8 mouse cellular contexts compared by ENCODE assay signal in genomic region chr3:52269514-52270351, GRCm38 (mm10). TPM values are rescaled to one million over a fixed set of nuclear protein-coding genes. Genes with fewer than 3 reads are reported as not detected.
DNase-seq lines count a peak whose midpoint lies in the region; ATAC-seq and TF ChIP-seq lines count a peak whose summit lies in the region.

No protein-coding gene starts in this region.

- no peaks in the 10 kb centered on the region for H3K9me3 ChIP-seq in embryonic facial prominence, embryonic 12.5 days
- no peaks in the 10 kb centered on the region for H3K9me3 ChIP-seq in heart, embryonic 11.5 days (replicated peaks; ENCODE audit: control insufficient read depth, low read length)
- H3K9me3 ChIP-seq in kidney, embryonic 14.5 days (ENCODE audit: control insufficient read depth, low read length) = no peaks in the 10 kb centered on the region
- H3K9me3 ChIP-seq in liver, embryonic 14.5 days (ENCODE audit: control insufficient read depth, low read length) = no peaks in the 10 kb centered on the region
- H3K9me3 ChIP-seq in stomach, embryonic 16.5 days (replicated peaks; ENCODE audit: control insufficient read depth, low read length) = no peaks in the 10 kb centered on the region

- H3K9ac ChIP-seq in embryonic facial prominence, embryonic 12.5 days = peak overlapping the region; percentile 77
- peak overlapping the region; percentile 92 for H3K9ac ChIP-seq in heart, embryonic 11.5 days (ENCODE audit: low read depth, low read length)
- H3K9ac ChIP-seq in kidney, embryonic 14.5 days (ENCODE audit: low read depth, low read length) = peak overlapping the region; percentile 92
- no peak overlapping the region for H3K9ac ChIP-seq in liver, embryonic 14.5 days (replicated peaks)
- H3K9ac ChIP-seq in stomach, embryonic 16.5 days (ENCODE audit: low read length) = peak overlapping the region; percentile 92

- no peak for ATAC-seq in embryonic facial prominence, embryonic 12.5 days (ENCODE audit: insufficient number of reproducible peaks, insufficient read depth, low FRiP score, low TSS enrichment)
- ATAC-seq in heart, embryonic 11.5 days (replicated peaks; ENCODE audit: insufficient number of reproducible peaks, low FRiP score, low TSS enrichment) = peak; percentile 27; the same call in 1 of the 2 replicates
- ATAC-seq in kidney, embryonic 14.5 days (ENCODE audit: low FRiP score, low TSS enrichment) = peak; percentile 50; the same call in 1 of the 2 replicates
- 0 out of 2 replicates have a peak, but pooled peaks have one; percentile 24 for ATAC-seq in liver, embryonic 14.5 days (ENCODE audit: insufficient read depth)
- ATAC-seq in stomach, embryonic 16.5 days (ENCODE audit: insufficient read depth, low FRiP score) = peak; percentile 53; the same call in 1 of the 2 replicates

- H3K4me1 ChIP-seq in embryonic facial prominence, embryonic 12.5 days = peaks cover 11% of the 10 kb centered on the region; the same call in 1 of the 2 replicates
- H3K4me1 ChIP-seq in heart, embryonic 11.5 days (ENCODE audit: control insufficient read depth, insufficient read depth, low read length) = peaks cover 14% of the 10 kb centered on the region
- H3K4me1 ChIP-seq in kidney, embryonic 14.5 days (ENCODE audit: control insufficient read depth, insufficient read depth, low read length) = peaks cover 7% of the 10 kb centered on the region
- H3K4me1 ChIP-seq in liver, embryonic 14.5 days (replicated peaks; ENCODE audit: control insufficient read depth in 2 of 2, insufficient read depth in 2 of 2, low read length in 1 of 2) = peaks cover 6 to 9% of the 10 kb centered on the region in 2 experiments
- H3K4me1 ChIP-seq in stomach, embryonic 16.5 days (ENCODE audit: control insufficient read depth, insufficient read depth, low read length) = peaks cover 13% of the 10 kb centered on the region

- peak; percentile 40 for DNase-seq in layer of hippocampus, adult 11-12 months (ENCODE audit: low spot score)
- DNase-seq in layer of hippocampus, adult 9-10 months (ENCODE audit: low spot score) = no peak
- DNase-seq in liver, embryonic 14.5 days (ENCODE audit: low read depth in 3 of 3, low spot score in 3 of 3) = peak in 2 of 3 experiments; percentile 29 to 31
- peak; percentile 63 to 64 for DNase-seq in natural killer cell, adult 2 months (ENCODE audit: low spot score in 2 of 2)

- H3K27ac ChIP-seq in embryonic facial prominence, embryonic 12.5 days = peak overlapping the region; percentile 47; the same call in 1 of the 2 replicates
- peak overlapping the region; percentile 95; the same call in 1 of the 2 replicates for H3K27ac ChIP-seq in heart, embryonic 11.5 days (ENCODE audit: low read depth, low read length)
- no peak overlapping the region for H3K27ac ChIP-seq in kidney, embryonic 14.5 days (ENCODE audit: low read depth, low read length)
- H3K27ac ChIP-seq in liver, embryonic 14.5 days = no peak overlapping the region
- peak overlapping the region; percentile 94 for H3K27ac ChIP-seq in stomach, embryonic 16.5 days (ENCODE audit: low read length)

- H3K4me2 ChIP-seq in embryonic facial prominence, embryonic 12.5 days (replicated peaks) = peak overlapping the region; percentile 96
- peak overlapping the region; percentile 86 for H3K4me2 ChIP-seq in heart, embryonic 11.5 days
- H3K4me2 ChIP-seq in kidney, embryonic 14.5 days (replicated peaks; ENCODE audit: low read depth, low read length) = peak overlapping the region; percentile 93
- peak overlapping the region; percentile 84 for H3K4me2 ChIP-seq in liver, embryonic 14.5 days (ENCODE audit: low read depth)
- peak overlapping the region; percentile 98 for H3K4me2 ChIP-seq in stomach, embryonic 16.5 days (ENCODE audit: low read depth, low read length)

- peak overlapping the region; percentile 84 for H3K4me3 ChIP-seq in embryonic facial prominence, embryonic 12.5 days
- H3K4me3 ChIP-seq in heart, embryonic 11.5 days (ENCODE audit: low read depth, low read length) = peak overlapping the region; percentile 93
- peak overlapping the region; percentile 91 for H3K4me3 ChIP-seq in kidney, embryonic 14.5 days (ENCODE audit: low read length)
- H3K4me3 ChIP-seq in liver, embryonic 14.5 days (ENCODE audit: insufficient read depth in 1 of 2, low read depth in 2 of 2, low read length in 2 of 2) = peak overlapping the region; percentile 68 to 84
- peak overlapping the region; percentile 87 for H3K4me3 ChIP-seq in stomach, embryonic 16.5 days (replicated peaks; ENCODE audit: low read length)

- peaks cover 29% of the 10 kb centered on the region for H3K27me3 ChIP-seq in embryonic facial prominence, embryonic 12.5 days
- peaks cover 3% of the 10 kb centered on the region; the same call in 1 of the 2 replicates for H3K27me3 ChIP-seq in heart, embryonic 11.5 days (ENCODE audit: control insufficient read depth, insufficient read depth, low read length)
- H3K27me3 ChIP-seq in kidney, embryonic 14.5 days (ENCODE audit: control insufficient read depth, insufficient read depth, low read length) = peaks cover 6% of the 10 kb centered on the region; the same call in 1 of the 2 replicates
- H3K27me3 ChIP-seq in liver, embryonic 14.5 days (ENCODE audit: control insufficient read depth, insufficient read depth, low read length) = peaks cover 26% of the 10 kb centered on the region
- no peaks in the 10 kb centered on the region for H3K27me3 ChIP-seq in stomach, embryonic 16.5 days (ENCODE audit: control insufficient read depth, insufficient read depth, low read length)

- no peak for TF ChIP-seq EP300 in liver, embryonic 14.5 days (IDR thresholded peaks at IDR 0.05; ENCODE audit: low read depth)

- WGBS in embryonic facial prominence, embryonic 12.5 days = under 1% methylated on average over 55 of the region's 55 CpGs
- WGBS in heart, embryonic 11.5 days (ENCODE audit: insufficient replicate concordance) = under 1% methylated on average over 55 of the region's 55 CpGs
- WGBS in kidney, embryonic 14.5 days = under 1% methylated on average over 55 of the region's 55 CpGs
- WGBS in liver, embryonic 14.5 days (ENCODE audit: insufficient replicate concordance) = 1% methylated on average over 53 of the region's 55 CpGs
- WGBS in stomach, embryonic 16.5 days = under 1% methylated on average over 55 of the region's 55 CpGs

- no peak for TF ChIP-seq CTCF in liver, embryonic 14.5 days (IDR thresholded peaks at IDR 0.05; ENCODE audit: low read depth)

- H3K36me3 ChIP-seq in embryonic facial prominence, embryonic 12.5 days = no peaks in the 10 kb centered on the region
- no peaks in the 10 kb centered on the region for H3K36me3 ChIP-seq in heart, embryonic 11.5 days (ENCODE audit: control insufficient read depth, insufficient read depth, low read length)
- no peaks in the 10 kb centered on the region for H3K36me3 ChIP-seq in kidney, embryonic 14.5 days (ENCODE audit: control insufficient read depth, insufficient read depth, low read length)
- H3K36me3 ChIP-seq in liver, embryonic 14.5 days (replicated peaks; ENCODE audit: control insufficient read depth, insufficient read depth, low read depth) = no peaks in the 10 kb centered on the region
- H3K36me3 ChIP-seq in stomach, embryonic 16.5 days (ENCODE audit: control insufficient read depth, insufficient read depth, low read length) = no peaks in the 10 kb centered on the region

RNA-seq across cellular contexts. Expression of gene Foxo1, which starts 1.6 kb away (rescaled TPM):
- 7.5 and 7.7 TPM in 2 replicates for polyA plus RNA-seq in embryonic facial prominence, embryonic 12.5 days (2016; fragmentation: Nextera tagmentation; extraction: Ambion mirVana)
- polyA plus RNA-seq in heart, embryonic 11.5 days (2014; fragmentation: Nextera tagmentation; extraction: Ambion mirVana) = 7.1 and 7.8 TPM in 2 replicates
- 6.4 and 7.8 TPM in 2 replicates for polyA plus RNA-seq in kidney, embryonic 14.5 days (2014; fragmentation: Nextera tagmentation; extraction: Ambion mirVana)
- 1.00 and 1.0 TPM in 2 replicates for polyA plus RNA-seq in liver, embryonic 14.5 days (2012; rRNA removed)
- 1.4 and 1.6 TPM in 2 replicates for polyA plus RNA-seq in liver, embryonic 14.5 days (2014; fragmentation: Nextera tagmentation; extraction: Ambion mirVana)
- 4.4 and 5.1 TPM in 2 replicates for polyA plus RNA-seq in stomach, embryonic 16.5 days (2015; fragmentation: Nextera tagmentation; extraction: Ambion mirVana)

Comparison
In these comparisons a context has a peak if more than half of its experiments do, and no peak if none do; other contexts are left out.
1. H3K27ac ChIP-seq: peak in embryonic facial prominence, embryonic 12.5 days (single experiment), heart, embryonic 11.5 days (single experiment) and stomach, embryonic 16.5 days (single experiment); none in kidney, embryonic 14.5 days (single experiment) and liver, embryonic 14.5 days (single experiment).
2. Peak in every context shown above with its lines, with median percentiles within 50 percentile points of each other: H3K4me2 ChIP-seq and H3K4me3 ChIP-seq.